Comparison of ENCODE assay signal across 18 mouse cellular contexts in genomic region chr10:115894045-115894444, GRCm38 (mm10).
"Had no signal": no experiment of that assay in that cellular context is flagged by ENCODE, and none has a peak within 500 bp of the region (broad histone marks: within the 10 kb centered on the region; RNA-seq: fewer than 3 reads in every experiment).

No protein-coding gene starts in this region.

- H3K4me1 ChIP-seq: liver, embryonic 13.5 days; liver, embryonic 15.5 days; megakaryocyte, embryonic 14.5 days; midbrain, embryonic 13.5 days; midbrain, embryonic 15.5 days; neural tube, embryonic 12.5 days; stomach, embryonic 15.5 days had no signal

- H3K27ac ChIP-seq: liver, embryonic 13.5 days; liver, embryonic 15.5 days; lung, embryonic 15.5 days; macrophage; midbrain, embryonic 13.5 days; midbrain, embryonic 15.5 days; neural tube, embryonic 12.5 days; stomach, embryonic 15.5 days; stomach, postnatal 0 days had no signal

- H3K4me3 ChIP-seq: liver, embryonic 13.5 days; liver, embryonic 15.5 days; lung, embryonic 15.5 days; megakaryocyte, embryonic 14.5 days; midbrain, embryonic 13.5 days; midbrain, embryonic 15.5 days; neural tube, embryonic 12.5 days; stomach, embryonic 15.5 days had no signal

- ATAC-seq: liver, postnatal 0 days; midbrain, embryonic 13.5 days; midbrain, embryonic 15.5 days had no signal

- H3K4me2 ChIP-seq: liver, embryonic 13.5 days; liver, embryonic 15.5 days; lung, embryonic 15.5 days; midbrain, embryonic 11.5 days; midbrain, embryonic 13.5 days; midbrain, embryonic 15.5 days; neural tube, embryonic 12.5 days; stomach, embryonic 15.5 days had no signal

- H3K9ac ChIP-seq: liver, embryonic 13.5 days; liver, embryonic 15.5 days; liver, postnatal 0 days; lung, embryonic 15.5 days; midbrain, embryonic 13.5 days; midbrain, embryonic 15.5 days; neural tube, embryonic 12.5 days; stomach, embryonic 15.5 days had no signal

- DNase-seq: liver, embryonic 13.5 days; liver, postnatal 0 days; lung, adult 2 months; lung, postnatal 36 days; right cerebral cortex, postnatal 14 days; thymus, adult 2 months; thymus, postnatal 25 days; thymus, postnatal 4 days had no signal

- H3K9me3 ChIP-seq: liver, embryonic 13.5 days; liver, embryonic 15.5 days; lung, embryonic 15.5 days; midbrain, embryonic 13.5 days; midbrain, embryonic 15.5 days; neural tube, embryonic 12.5 days; stomach, embryonic 15.5 days had no signal

- H3K27me3 ChIP-seq: liver, embryonic 13.5 days; liver, embryonic 15.5 days; lung, embryonic 15.5 days; megakaryocyte, embryonic 14.5 days; midbrain, embryonic 13.5 days; midbrain, embryonic 15.5 days; neural tube, embryonic 12.5 days; stomach, embryonic 15.5 days had no signal

- H3K36me3 ChIP-seq: liver, embryonic 13.5 days; liver, embryonic 15.5 days; lung, embryonic 15.5 days; midbrain, embryonic 13.5 days; midbrain, embryonic 15.5 days; neural tube, embryonic 12.5 days; stomach, embryonic 15.5 days had no signal
